Mouse (Mus musculus) urinary bladder, adult 2 months (tissue): ENCODE measurements around the gene C8a. TPM values are rescaled to one million over a fixed set of nuclear protein-coding genes. Genes with fewer than 3 reads are reported as not detected.

Experiments used
- DNase-seq: peaks from one replicate; pipeline ENCODE4 v3.0.0; 2022; ENCODE audit warnings: low spot score
- polyA plus RNA-seq: library from polyadenylated mRNA; depleted of rRNA; stranded (reverse); fragments of >200 nt; gene quantifications from 2 replicates; pipeline ENCODE4 v1.2.3, GENCODE M21; 2012; rRNA removed

The C8a gene
- polyA plus RNA-seq, 1 experiment = not detected

DNA sequence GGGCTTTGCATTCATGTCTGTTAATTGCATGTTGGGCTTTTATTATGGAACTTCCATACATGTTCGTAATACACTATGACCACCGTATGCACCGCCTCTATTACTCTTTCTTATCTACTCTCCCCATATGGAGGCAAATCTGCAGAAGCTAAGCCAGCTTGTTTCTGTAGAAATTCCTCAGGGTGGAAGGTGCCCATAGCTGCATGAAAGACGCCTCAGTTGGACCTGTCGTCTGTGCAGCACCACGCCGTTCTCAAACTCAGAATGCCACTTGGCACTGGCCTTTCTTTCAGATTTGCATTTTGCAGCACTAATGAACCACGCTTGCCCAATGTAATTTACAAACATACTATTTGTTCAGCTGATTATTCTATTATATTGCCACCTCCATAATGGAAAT lies 106.6 kb downstream of the C8a start:
- DNase-seq = no peak

DNA sequence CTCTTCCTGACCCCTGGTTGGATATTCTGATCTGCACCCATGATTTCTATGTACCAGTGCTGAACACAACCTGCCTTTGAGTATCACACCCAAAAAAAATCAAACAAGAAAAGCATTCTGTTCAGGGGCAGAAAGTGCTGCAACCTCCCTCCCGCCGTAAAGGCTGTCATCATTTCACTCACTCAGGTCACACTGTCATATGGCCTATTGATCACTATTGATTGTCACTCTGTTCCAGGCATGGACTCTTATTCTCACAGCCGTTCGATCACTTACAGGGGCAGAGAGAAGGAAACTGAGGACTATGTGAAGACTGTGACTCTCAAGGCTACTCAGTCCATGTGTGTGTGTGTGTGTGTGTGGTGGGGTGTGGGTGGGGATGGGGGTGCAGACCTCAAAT lies 108.0 kb downstream of the C8a start:
- no peak for DNase-seq

DNA sequence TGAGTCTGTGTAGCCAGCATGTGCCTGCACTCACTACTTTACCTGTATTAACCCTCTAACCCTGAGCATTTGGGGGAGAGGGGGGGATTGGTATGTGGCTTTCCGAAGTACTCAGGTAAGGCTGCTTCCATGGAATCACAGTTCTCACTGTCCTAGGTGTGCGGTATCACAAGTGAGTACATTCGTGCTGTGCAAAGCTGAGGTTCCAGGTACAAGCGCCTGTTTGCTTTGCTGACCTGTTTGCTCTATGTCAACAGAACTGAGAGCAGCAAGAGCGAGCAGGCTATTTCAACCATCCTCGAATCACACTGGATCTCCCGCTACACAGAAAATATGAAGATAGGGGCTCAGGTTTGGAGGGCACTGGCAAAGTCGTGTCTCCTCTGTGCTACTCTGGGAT lies 110.1 kb downstream of the C8a start, which contains the start of gene C8b:
Gene C8b, plus strand, starts transcription at position 253 of the 400 bp plus-strand sequence.
- DNase-seq = no peak

Other genes starting within 250 kb of the C8a start
- 0.04 TPM in 1 of 2 replicates, not detected in the other for gene C8b, start 110.1 kb downstream of the C8a start, polyA plus RNA-seq
- gene Gm17662, start 19.1 kb downstream of the C8a start, polyA plus RNA-seq = not detected in 2 replicates
- 0.76 and 1.0 TPM in 2 replicates for gene Fyb2, start 37.1 kb upstream of the C8a start, polyA plus RNA-seq
- gene Prkaa2, start 233.5 kb upstream of the C8a start, polyA plus RNA-seq = 18.4 and 21.2 TPM in 2 replicates